Mouse (Mus musculus) olfactory bulb, adult 2 months (tissue): ENCODE results near the gene Eif2ak3.

Experiments
- CTCF ChIP-seq: fragments of 200-500 bp; IDR thresholded peaks from 2 replicates; pipeline ENCODE4 v1.5.1; 2012; ENCODE audit warnings: low read depth, mild to moderate bottlenecking, low read length, moderate library complexity; ENCODE audit not compliant: insufficient read depth
- POLR2A ChIP-seq: fragments of 200-500 bp; IDR thresholded peaks from 2 replicates; pipeline ENCODE4 v1.6.1; 2012; ENCODE audit warnings: mild to moderate bottlenecking, low read depth, low read length, moderate library complexity; ENCODE audit not compliant: insufficient read depth

GRCm38 (mm10) chr6:70829451-70829850 lies 14.9 kb upstream of the Eif2ak3 start:
- TF ChIP-seq CTCF (no peak), POLR2A (no peak)
